Mouse (Mus musculus): ENCODE results near the gene Gabpa.
A peak's percentile ranks its signal among the peaks of the same experiment; 100 is the strongest.

Gene Gabpa

GRCm38 (mm10) chr16:84834745-84835440 lies at the start of gene Gabpa:
Gene Gabpa, plus strand, starts transcription at chr16:84834925.
- DNase-seq = peak; percentile 95 to 96

DNA sequence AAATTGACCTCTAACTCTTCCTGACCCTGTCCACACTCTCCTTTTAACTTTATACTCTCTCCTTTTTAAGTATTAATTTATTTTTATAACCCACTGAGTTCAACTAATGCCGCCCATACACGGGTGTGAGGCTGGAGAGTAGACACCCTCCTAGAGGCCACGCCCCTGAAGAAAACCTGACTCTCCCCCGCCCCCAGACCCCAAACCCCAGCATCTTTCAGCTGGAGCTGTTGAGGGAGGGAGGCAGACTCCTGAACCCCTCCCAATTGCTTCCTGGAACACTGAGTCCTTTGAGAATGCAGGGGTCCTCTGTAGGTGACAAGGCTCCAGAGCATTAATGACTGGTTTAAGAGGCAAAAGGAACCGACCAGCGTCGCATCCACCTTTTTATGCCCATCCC lies 49.8 kb upstream of the Gabpa start:
- no peak for DNase-seq

DNA sequence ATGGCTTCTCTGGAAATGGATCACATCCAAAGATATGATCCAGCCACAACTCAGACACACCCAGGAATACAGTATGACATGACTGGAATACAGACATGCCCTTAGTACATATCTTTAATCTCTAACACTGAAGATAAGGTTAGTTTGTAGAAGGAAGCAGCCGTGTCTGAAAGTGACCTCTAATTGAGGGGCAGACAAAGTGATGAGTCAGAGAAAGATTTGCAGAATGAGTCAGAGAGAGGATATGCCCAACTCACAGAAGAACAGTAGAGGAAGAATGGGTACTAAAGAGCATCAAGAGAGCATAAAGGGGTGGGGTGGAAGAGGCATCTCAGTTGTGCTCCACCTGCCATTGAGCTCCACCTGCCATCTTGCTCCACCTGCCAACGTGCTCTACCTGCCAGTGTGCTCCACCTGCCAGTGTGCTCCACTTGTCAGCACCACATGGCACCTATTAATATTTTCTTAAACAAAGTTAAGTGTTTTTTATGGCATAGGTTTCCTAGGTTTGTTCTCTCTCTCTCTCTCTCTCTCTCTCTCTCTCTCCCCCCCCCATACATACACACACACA lies 44.0 kb upstream of the Gabpa start:
- DNase-seq = no peak

DNA sequence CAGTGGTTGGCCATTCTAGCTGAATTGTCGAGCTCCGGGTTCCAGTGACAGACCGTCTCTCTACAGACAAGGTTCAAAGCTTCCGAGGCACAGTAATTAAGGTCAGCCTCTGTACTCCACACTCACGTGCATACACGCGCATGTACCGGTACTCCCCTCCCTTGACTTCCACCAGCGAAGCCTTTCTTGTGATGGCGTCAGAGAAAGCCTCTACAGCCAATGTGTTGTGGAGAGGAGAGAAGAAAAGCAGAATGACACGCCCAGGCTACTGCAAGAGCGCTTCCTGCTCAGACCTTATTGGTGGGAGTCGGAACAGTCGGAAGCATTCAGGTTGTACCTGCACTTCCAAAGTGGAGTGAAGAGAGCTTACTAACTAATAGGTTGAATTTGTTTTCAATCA lies 41.3 kb upstream of the Gabpa start:
- DNase-seq = no peak

- DNase-seq = no peak
Measured at GRCm38 (mm10) chr16:84795337-84795736, 39.4 kb upstream of the Gabpa start.

DNA sequence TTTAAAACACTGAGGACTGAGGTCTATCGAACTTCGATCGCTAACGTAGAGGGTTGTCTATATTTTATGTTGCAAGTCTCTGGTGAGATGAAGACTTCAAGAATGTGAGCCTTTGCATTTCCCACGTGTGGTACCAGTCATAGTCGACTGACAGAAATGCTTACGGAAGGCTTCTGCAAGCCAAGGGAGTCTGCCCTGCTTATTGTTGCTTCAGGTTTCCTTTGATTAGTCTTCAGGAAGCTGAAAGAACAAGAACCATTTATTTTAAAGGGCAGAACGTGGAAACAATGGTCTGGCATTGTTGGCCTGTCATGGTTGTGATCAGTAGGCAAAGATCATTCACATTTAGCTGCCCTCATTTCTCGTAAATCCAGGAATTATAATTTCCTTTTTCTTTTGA lies 38.0 kb upstream of the Gabpa start:
- no peak for DNase-seq

- no peak for DNase-seq
Measured at GRCm38 (mm10) chr16:84800038-84800437, 34.7 kb upstream of the Gabpa start.

DNA sequence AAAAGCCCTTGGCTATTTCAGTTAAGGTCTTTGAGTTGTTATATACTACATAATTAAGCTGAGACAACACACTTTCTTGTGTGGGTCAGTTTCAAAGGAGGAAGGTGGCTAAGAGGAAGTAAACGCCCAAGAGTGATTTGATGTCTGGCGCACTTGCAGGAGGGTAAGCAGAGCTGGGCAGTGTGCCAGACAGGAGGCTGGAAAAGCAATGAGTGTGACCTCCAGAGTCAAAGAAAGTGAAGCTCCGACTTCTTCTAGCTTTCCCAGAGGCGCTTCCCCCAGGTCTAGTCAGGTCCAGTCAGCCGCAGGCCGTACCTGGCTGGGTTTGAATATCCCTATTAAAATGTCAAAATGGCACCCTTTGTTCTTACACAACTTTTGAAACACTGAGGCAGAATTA lies 32.5 kb upstream of the Gabpa start:
- DNase-seq = peak; percentile 66

DNA sequence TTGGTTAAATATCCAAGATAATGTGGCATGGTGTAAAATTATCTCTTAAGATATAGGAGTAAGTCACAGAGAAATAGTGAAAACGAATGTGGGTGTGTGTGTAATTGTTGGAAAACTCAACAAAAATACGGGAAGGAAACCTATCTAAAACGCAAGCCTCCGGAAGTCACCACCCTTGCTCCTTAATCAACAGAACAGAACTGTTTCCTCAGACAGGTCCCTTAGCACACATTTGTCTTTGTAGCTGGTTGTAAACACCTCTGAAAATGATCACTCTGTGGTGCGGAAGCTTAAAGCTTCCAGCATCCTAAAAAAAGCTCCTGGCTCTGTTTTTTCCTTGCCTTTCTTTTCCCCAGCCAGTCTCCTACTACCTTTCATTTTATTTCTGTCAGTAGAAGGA lies 29.9 kb upstream of the Gabpa start:
- peak in 1 of 2 experiments; percentile 27 for DNase-seq

- no peak for DNase-seq
Measured at GRCm38 (mm10) chr16:84806175-84806574, 28.6 kb upstream of the Gabpa start.

GRCm38 (mm10) chr16:84807874-84808273 lies 26.9 kb upstream of the Gabpa start:
- no peak for DNase-seq

- no peak for DNase-seq
Measured at GRCm38 (mm10) chr16:84810254-84810653, 24.5 kb upstream of the Gabpa start.

- DNase-seq = no peak
Measured at GRCm38 (mm10) chr16:84813852-84814251, 20.9 kb upstream of the Gabpa start.

GRCm38 (mm10) chr16:84814511-84814910 lies 20.2 kb upstream of the Gabpa start:
- DNase-seq = no peak

DNA sequence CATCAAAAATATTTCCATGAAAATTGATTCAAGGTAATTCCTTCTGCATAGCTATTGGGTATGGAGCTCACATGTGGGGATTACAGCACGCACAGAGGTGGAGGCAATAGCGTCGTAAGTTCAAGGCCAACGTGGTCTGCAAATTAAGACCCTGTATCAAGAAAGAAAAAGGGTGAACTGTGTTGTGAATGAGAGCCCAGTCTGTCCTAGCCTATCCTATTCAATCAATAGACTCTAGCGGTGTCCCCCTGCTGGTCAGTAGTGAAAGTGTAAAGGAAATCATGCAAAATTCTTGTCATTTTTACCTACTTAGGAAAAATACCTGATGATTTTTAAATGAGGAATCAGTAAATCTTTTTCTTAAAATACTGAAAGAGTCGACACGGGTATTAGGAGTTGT lies 17.3 kb upstream of the Gabpa start:
- DNase-seq = peak in 1 of 2 experiments; percentile 33

DNA sequence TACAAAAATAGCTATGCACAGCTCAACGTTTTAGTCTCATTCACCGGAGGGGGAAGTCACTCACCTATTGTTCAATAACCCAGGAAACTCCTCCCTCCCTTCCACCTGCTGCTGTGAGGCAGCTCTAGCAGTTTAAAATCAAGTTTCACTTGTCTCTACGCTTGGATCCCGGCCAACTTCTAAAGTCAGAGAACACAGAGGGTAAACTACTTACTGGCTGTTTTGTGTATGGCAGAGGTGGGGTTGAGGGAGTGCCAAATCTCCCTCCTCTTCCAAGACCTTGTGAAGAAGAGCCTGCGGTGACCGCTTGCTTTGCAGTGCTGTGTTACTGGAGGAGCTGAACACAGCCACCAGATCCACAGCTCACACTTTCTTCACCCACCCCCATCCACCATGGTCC lies 9.7 kb upstream of the Gabpa start:
- peak; percentile 64 to 80 for DNase-seq

GRCm38 (mm10) chr16:84831696-84832095 lies 3.0 kb upstream of the Gabpa start:
- no peak for DNase-seq

DNA sequence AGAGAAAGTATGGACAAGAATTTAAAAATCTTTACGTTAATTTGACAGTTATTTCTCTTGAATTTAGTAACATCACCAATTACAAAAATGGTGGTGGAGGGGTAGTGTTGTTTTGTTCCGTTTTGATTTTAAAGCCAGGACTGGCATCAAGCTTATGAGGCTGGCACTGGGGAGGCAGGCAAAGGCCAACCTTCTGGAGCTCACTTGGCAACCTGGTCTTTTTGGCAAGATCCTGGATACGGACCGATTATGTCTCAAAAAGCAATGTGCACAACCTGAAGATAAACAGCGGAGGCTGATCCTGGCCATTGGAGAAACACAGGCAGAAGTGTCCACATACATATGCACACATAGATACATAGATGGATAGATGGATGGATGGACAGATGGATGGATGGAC lies 2.0 kb upstream of the Gabpa start:
- no peak for DNase-seq

DNA sequence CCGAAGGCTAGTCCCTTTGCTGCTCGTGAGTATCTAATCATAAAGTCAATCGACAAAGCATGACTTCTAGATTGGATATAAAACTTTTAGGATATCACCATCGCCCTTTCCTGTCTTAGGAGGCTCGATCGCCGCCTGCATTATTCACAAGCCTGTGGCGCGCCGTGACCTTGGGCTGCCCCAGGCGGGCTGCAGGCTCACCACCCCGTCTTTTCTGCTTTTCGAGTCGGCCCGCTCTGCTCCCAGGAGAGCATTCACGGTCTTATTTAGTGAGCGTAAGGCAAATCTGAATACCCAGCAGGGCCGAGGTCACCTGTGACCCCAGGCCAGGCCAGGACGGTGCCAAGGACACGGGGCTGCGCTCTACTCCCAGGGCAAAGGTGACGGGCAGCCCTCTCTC lies 381 bp upstream of the Gabpa start:
- DNase-seq = no peak

DNA sequence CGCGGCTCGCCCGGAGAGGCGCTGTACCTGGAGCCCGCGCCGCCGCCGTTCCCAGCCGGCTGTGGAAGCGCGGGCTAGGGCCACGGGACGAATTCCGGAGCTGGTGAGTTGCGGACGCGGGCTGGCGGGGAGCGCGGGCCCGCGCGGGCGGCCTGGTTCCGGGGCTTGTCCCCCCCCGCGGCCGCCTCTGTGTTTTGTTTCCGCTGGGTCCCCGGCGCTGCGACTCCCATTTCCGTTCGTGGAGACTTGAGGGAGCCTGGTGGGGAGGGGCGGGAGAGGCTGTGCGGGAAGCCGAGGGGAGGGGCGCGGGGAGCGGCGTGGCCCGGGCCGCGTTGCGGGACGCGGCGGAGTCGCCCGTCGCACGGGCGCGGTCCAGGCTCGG lies 707 bp downstream of the Gabpa start, which contains the start of gene Atp5j:
Atp5j (minus strand) TSS at position 185 of the 382 bp plus-strand sequence.
- DNase-seq = peak; percentile 87 to 91

DNA sequence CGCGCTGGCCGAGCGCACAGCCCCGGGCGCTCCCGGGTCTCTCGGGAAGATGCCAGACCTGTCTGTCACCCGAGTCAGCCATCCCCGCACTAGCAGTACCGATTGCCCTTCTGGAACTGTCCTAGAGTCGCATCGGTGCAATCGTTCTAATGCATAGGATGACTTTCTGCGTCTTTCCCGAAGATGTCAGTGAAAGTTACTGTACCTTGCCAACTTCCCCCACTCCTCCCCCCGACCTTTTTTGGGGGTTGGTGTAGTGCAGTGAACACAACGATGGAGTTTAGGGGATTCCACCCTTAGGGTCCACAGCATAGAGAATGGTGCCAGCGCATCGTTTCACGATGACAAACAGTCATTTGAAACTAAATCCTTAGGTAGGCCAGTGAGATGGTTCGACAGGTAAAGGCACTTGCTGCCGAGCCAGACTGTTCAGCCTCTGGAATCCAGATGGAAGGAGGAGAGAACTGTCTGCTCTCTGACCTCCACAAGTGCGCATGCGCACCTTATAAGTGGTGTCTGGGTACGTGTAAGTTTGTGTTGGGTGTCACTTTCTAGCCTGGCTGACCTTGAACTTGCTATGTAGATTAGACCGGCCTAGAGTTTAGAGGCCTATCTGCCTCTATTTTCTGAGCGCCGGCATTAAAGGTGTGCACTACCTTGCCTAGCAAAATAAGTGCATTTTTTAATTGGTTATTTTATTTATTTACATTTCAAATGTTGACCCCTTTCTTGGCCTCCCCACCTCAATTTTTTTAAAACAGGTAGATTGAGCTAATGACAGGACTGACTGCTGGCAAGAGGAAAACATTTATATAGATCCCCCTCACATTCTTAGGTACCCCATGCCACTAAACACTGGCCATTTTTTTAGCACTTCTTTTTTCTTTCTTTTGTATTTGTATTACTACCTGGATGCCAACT lies 1.4 kb downstream of the Gabpa start:
- DNase-seq = peak; percentile 52 to 58

DNA sequence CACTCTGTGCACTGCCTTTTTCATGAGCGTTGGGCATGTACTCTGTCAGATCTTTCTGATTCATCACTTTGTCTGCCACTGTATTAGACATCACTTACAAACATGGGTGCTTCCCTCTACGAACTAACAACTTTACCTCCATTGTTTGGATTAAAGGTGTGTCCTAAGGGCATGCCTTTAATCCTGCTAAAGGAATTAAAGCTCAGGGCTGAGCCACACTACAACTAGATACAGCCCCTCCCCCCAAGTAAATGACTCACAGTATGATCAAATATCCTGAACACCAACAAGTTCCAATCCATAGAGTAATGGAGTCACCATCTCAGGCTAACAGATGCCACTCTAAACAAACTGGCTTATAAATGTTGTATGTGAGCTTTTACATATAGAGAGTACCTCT lies 3.9 kb downstream of the Gabpa start:
- no peak for DNase-seq

- no peak for DNase-seq
Measured at GRCm38 (mm10) chr16:84853492-84853891, 18.8 kb downstream of the Gabpa start.

GRCm38 (mm10) chr16:84864656-84865055 lies 29.9 kb downstream of the Gabpa start:
- no peak for DNase-seq
